Mouse (Mus musculus) liver, embryonic 15.5 days (tissue): Measurements from ENCODE around the gene F11. TPM values are rescaled to one million over a fixed set of nuclear protein-coding genes. Genes with fewer than 3 reads are reported as not detected.

Source experiments
- ATAC-seq: fragments of 200-750 bp; cut with Nextera tagmentation; 2 replicates; pipeline ENCODE4 v1.8.0; 2017; ENCODE audit warnings: moderate number of reproducible peaks, mild to moderate bottlenecking, moderate library complexity; ENCODE audit not compliant: insufficient read depth
- H3K27ac ChIP-seq: fragments of 300-500 bp; sonication (generic); replicated peaks from 2 replicates; pipeline ENCODE4 v1.5.1; 2015; ENCODE audit warnings: mild to moderate bottlenecking, inconsistent platforms
- H3K27me3 ChIP-seq: fragments of 300-500 bp; sonication (generic); 2 replicates; pipeline ENCODE4 v1.6.1; 2015; ENCODE audit warnings: mild to moderate bottlenecking, inconsistent platforms
- H3K36me3 ChIP-seq: fragments of 300-500 bp; sonication (generic); replicated peaks from 2 replicates; pipeline ENCODE4 v1.6.1; 2015; ENCODE audit warnings: moderate library complexity, mild to moderate bottlenecking, inconsistent platforms
- H3K4me1 ChIP-seq: fragments of 300-500 bp; sonication (generic); replicated peaks from 2 replicates; pipeline ENCODE4 v1.6.1; 2015; ENCODE audit warnings: inconsistent platforms
- H3K4me2 ChIP-seq: fragments of 300-500 bp; sonication (generic); 2 replicates; pipeline ENCODE4 v1.6.1; 2015; ENCODE audit warnings: moderate library complexity, mild to moderate bottlenecking, inconsistent platforms
- H3K4me3 ChIP-seq: fragments of 300-500 bp; sonication (generic); replicated peaks from 2 replicates; pipeline ENCODE4 v1.5.1; 2015; ENCODE audit warnings: mild to moderate bottlenecking, inconsistent platforms
- H3K9ac ChIP-seq: fragments of 300-500 bp; sonication (generic); 2 replicates; pipeline ENCODE4 v1.6.1; 2015; ENCODE audit warnings: moderate library complexity, mild to moderate bottlenecking, inconsistent platforms
- H3K9me3 ChIP-seq: fragments of 300-500 bp; sonication (generic); replicated peaks from 2 replicates; pipeline ENCODE4 v1.6.1; 2016; ENCODE audit warnings: inconsistent platforms
- WGBS: fragments of 180-500 bp; shearing (Covaris S2); methylation state at CpG from one replicate; pipeline ENCODE4 v1.1.7; 2015; ENCODE audit warnings: mixed read lengths; ENCODE audit not compliant: insufficient replicate concordance; 5-methylcytosine and 5-hydroxymethylcytosine counted together
- polyA plus RNA-seq: library from polyadenylated mRNA; unstranded; fragments of >200 nt; fragmentation: Nextera tagmentation; extraction: Ambion mirVana; gene quantifications from 2 replicates; pipeline ENCODE4 v1.2.1, GENCODE M21; 2015

Gene F11
- polyA plus RNA-seq, 1 experiment from 2014 or later, result 28.7 TPM

- Histone ChIP-seq H3K4me1 (peaks cover 3% of the 10 kb centered on the region), H3K9ac (no peak overlapping the region), H3K36me3 (no peaks in the 10 kb centered on the region; the same call in 1 of the 2 replicates), H3K9me3 (no peaks in the 10 kb centered on the region), H3K27ac (no peak overlapping the region), H3K4me3 (no peak overlapping the region), H3K27me3 (no peaks in the 10 kb centered on the region), H3K4me2 (no peak overlapping the region)
- ATAC-seq, result no peak
Observed at GRCm38 (mm10) chr8:45269056-45269455, 7.2 kb upstream of the F11 start.

GRCm38 (mm10) chr8:45268485-45268884, 6.7 kb upstream of the F11 start:
- no peak for ATAC-seq
- no peak overlapping the region for H3K9ac ChIP-seq
- no peaks in the 10 kb centered on the region for H3K9me3 ChIP-seq
- no peak overlapping the region for H3K4me2 ChIP-seq
- H3K4me3 ChIP-seq, result no peak overlapping the region
- no peak overlapping the region for H3K27ac ChIP-seq
- no peaks in the 10 kb centered on the region for H3K27me3 ChIP-seq
- H3K4me1 ChIP-seq, result peaks cover 3% of the 10 kb centered on the region
- H3K36me3 ChIP-seq, result no peaks in the 10 kb centered on the region; the same call in 1 of the 2 replicates

GRCm38 (mm10) chr8:45267611-45268391, 6.0 kb upstream of the F11 start:
- 0 out of 2 replicates have a peak overlapping the region, but pooled peaks have one; percentile 8 for H3K27ac ChIP-seq
- H3K9ac ChIP-seq, result no peak overlapping the region
- H3K4me1 ChIP-seq, result peaks cover 3% of the 10 kb centered on the region
- ATAC-seq, result no peak
- no peaks in the 10 kb centered on the region for H3K36me3 ChIP-seq
- H3K4me3 ChIP-seq, result no peak overlapping the region
- WGBS, result 68% methylated on average over 4 of the region's 4 CpGs
- no peaks in the 10 kb centered on the region for H3K27me3 ChIP-seq
- no peak overlapping the region for H3K4me2 ChIP-seq
- no peaks in the 10 kb centered on the region for H3K9me3 ChIP-seq

- no peak for ATAC-seq
- WGBS, result 64% methylated on average over 8 of the region's 8 CpGs
- H3K4me1 ChIP-seq, result peaks cover 3% of the 10 kb centered on the region
- no peak overlapping the region for H3K4me2 ChIP-seq
- H3K27me3 ChIP-seq, result no peaks in the 10 kb centered on the region
- H3K27ac ChIP-seq, result 0 out of 2 replicates have a peak overlapping the region, but pooled peaks have one; percentile 41
- H3K4me3 ChIP-seq, result no peak overlapping the region
- no peaks in the 10 kb centered on the region for H3K36me3 ChIP-seq
- H3K9ac ChIP-seq, result no peak overlapping the region
- no peaks in the 10 kb centered on the region for H3K9me3 ChIP-seq
Observed at GRCm38 (mm10) chr8:45266993-45267392, 5.2 kb upstream of the F11 start.

GRCm38 (mm10) chr8:45264918-45265317, 3.1 kb upstream of the F11 start:
- WGBS, result 40% methylated on average over 4 of the region's 4 CpGs

GRCm38 (mm10) chr8:45262851-45263250, 1.0 kb upstream of the F11 start:
- Histone ChIP-seq H3K4me2 (no peak overlapping the region), H3K36me3 (no peaks in the 10 kb centered on the region), H3K27me3 (no peaks in the 10 kb centered on the region), H3K4me3 (no peak overlapping the region), H3K27ac (peak overlapping the region; percentile 76), H3K9ac (no peak overlapping the region), H3K9me3 (no peaks in the 10 kb centered on the region), H3K4me1 (peaks cover 3% of the 10 kb centered on the region)
- WGBS, result 48% methylated on average over 3 of the region's 3 CpGs
- ATAC-seq, result no peak

More at GRCm38 (mm10) chr8:45264918-45265317, 3.1 kb upstream of the F11 start:
- ATAC-seq, result peak; percentile 81
- H3K4me3 ChIP-seq, result no peak overlapping the region
- peak overlapping the region; percentile 62 for H3K27ac ChIP-seq
- no peak overlapping the region for H3K4me2 ChIP-seq
- no peaks in the 10 kb centered on the region for H3K36me3 ChIP-seq
- H3K27me3 ChIP-seq, result no peaks in the 10 kb centered on the region
- no peak overlapping the region for H3K9ac ChIP-seq
- no peaks in the 10 kb centered on the region for H3K9me3 ChIP-seq
- H3K4me1 ChIP-seq, result peaks cover 3% of the 10 kb centered on the region

- Histone ChIP-seq H3K4me1 (no peaks in the 10 kb centered on the region), H3K4me3 (no peak overlapping the region), H3K27ac (no peak overlapping the region), H3K9me3 (no peaks in the 10 kb centered on the region), H3K9ac (no peak overlapping the region), H3K27me3 (no peaks in the 10 kb centered on the region), H3K4me2 (no peak overlapping the region), H3K36me3 (no peaks in the 10 kb centered on the region)
- ATAC-seq, result no peak
- WGBS, result 64% methylated on average over 8 of the region's 8 CpGs
Observed at GRCm38 (mm10) chr8:45258421-45258820, 3.4 kb downstream of the F11 start.

GRCm38 (mm10) chr8:45255040-45255439, 6.8 kb downstream of the F11 start:
- WGBS, result 74% methylated on average over 12 of the region's 12 CpGs
- Histone ChIP-seq H3K36me3 (no peaks in the 10 kb centered on the region), H3K4me2 (no peak overlapping the region), H3K27ac (no peak overlapping the region), H3K9me3 (no peaks in the 10 kb centered on the region), H3K9ac (no peak overlapping the region), H3K27me3 (no peaks in the 10 kb centered on the region), H3K4me1 (no peaks in the 10 kb centered on the region), H3K4me3 (no peak overlapping the region)
- no peak for ATAC-seq

- H3K27me3 ChIP-seq, result no peaks in the 10 kb centered on the region
- H3K9ac ChIP-seq, result no peak overlapping the region
- 0 out of 2 replicates have a peak, but pooled peaks have one; percentile 25 for ATAC-seq
- H3K4me3 ChIP-seq, result no peak overlapping the region
- no peak overlapping the region for H3K4me2 ChIP-seq
- H3K4me1 ChIP-seq, result no peaks in the 10 kb centered on the region
- WGBS, result 54% methylated on average over 8 of the region's 8 CpGs
- no peaks in the 10 kb centered on the region for H3K36me3 ChIP-seq
- no peak overlapping the region for H3K27ac ChIP-seq
- no peaks in the 10 kb centered on the region for H3K9me3 ChIP-seq
Observed at GRCm38 (mm10) chr8:45254194-45254842, 7.5 kb downstream of the F11 start.

GRCm38 (mm10) chr8:45253586-45253985, 8.2 kb downstream of the F11 start:
- no peak for ATAC-seq
- Histone ChIP-seq H3K4me1 (no peaks in the 10 kb centered on the region), H3K27me3 (no peaks in the 10 kb centered on the region), H3K4me2 (no peak overlapping the region), H3K9ac (no peak overlapping the region), H3K9me3 (no peaks in the 10 kb centered on the region), H3K4me3 (no peak overlapping the region), H3K36me3 (no peaks in the 10 kb centered on the region), H3K27ac (0 out of 2 replicates have a peak overlapping the region, but pooled peaks have one; percentile 41)
- WGBS, result 59% methylated on average over 1 of the region's 1 CpGs

GRCm38 (mm10) chr8:45253111-45253510, 8.7 kb downstream of the F11 start:
- no peak overlapping the region for H3K9ac ChIP-seq
- H3K4me1 ChIP-seq, result no peaks in the 10 kb centered on the region
- no peaks in the 10 kb centered on the region for H3K9me3 ChIP-seq
- ATAC-seq, result no peak
- no peaks in the 10 kb centered on the region for H3K27me3 ChIP-seq
- H3K4me3 ChIP-seq, result no peak overlapping the region
- H3K4me2 ChIP-seq, result no peak overlapping the region
- H3K36me3 ChIP-seq, result no peaks in the 10 kb centered on the region
- WGBS, result 40% methylated on average over 2 of the region's 2 CpGs
- no peak overlapping the region for H3K27ac ChIP-seq
